Mouse (Mus musculus) 3T3-L1 (cell line): Measurements from ENCODE around the gene Pde4dip.
A peak's percentile ranks its signal among the peaks of the same experiment; 100 is the strongest.

Experiments used
- DNase-seq: peaks from one replicate; pipeline ENCODE4 v3.0.0-alpha.2; 2015; ENCODE audit warnings: low read depth, low spot score

Gene Pde4dip

DNA sequence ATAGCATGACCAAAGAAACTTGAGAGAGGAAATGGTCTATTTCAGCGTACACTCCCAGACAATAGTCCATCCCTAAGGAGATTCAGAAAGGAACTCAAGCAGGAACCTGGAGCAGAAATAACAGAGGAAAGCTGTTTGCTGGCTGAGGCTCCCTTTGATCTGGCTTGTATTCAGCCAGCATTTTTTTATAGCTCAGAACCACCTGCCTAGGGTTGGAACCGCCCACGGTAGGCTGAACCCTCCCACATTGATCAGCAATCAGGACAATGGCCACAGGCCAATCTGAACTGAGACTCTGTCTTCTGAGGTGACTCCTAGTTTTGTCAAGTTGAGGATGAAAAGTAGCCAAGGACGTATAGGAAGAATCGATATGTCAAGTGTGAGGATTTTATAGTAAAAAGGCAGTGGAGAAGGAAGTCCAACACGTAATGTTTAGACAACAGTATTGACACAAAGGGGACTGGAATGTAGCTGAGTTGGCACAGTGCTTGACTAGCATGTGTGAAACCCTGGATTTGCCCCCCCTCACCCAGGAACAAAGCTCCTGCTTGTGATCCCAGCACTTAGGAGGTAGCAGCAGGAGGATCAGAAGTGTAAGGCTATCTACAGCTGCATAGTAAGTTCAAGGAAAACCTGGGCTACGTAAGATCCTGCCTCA, 44.2 kb downstream of the Pde4dip start:
- DNase-seq, result no peak

DNA sequence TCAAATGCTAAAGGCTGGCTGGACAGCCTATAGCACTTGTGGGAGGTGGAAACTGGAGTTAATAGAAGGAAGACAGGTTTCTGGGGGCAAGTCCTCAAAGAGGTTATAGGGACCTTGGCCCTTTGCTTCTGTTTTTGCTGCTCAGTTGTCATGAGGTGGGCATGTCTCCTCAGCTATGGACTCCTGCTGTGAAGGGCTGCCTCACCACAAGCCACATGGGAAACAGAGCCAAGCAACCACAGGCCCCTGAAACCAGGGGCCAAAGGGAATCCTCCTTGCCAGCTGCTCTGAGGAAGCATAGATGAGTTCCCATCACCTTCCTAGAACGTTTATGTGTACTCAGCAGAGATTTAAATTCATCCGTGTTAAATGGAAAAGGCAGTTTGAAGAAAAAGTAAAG, 45.9 kb downstream of the Pde4dip start:
- DNase-seq, result no peak

DNA sequence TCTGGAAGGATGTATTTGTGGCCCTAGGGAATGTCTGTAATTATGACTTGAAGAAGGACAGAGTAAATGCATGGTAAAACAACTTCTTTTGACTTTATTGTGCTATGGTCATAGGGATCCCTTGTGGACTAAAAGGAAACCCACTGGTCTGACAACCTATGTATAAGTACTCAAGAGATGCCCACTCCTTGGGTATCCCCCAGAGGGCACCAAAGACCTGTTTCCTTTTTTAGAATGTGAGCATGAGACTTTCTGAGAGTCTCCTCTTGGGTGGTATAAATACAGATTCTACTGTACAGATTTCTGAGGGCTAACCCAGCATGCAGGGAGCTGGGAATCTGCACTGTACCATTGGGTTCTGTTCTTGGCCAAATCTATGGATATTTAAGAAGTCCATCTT, 48.1 kb downstream of the Pde4dip start:
- DNase-seq, result peak; percentile 53

DNA sequence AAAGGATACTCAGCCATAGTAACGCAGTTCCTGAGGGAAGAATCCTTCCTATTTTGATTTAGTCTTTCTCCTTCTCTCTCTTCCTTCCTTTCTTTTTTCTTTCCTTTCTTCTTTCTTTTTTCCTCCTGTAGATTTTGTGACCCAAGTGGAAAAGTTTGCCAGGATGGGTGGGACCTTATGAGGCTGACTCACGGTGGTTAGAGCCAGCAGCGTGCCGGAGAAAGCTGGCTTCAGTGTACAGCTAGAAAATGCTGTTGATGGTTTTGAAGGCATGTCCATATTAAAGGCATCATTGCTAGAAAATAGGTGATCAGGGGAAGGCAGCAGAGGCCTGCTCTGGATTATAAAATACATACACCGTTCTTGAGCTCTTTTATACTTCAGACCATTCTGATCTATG, 52.6 kb downstream of the Pde4dip start:
- peak; percentile 88 for DNase-seq

DNA sequence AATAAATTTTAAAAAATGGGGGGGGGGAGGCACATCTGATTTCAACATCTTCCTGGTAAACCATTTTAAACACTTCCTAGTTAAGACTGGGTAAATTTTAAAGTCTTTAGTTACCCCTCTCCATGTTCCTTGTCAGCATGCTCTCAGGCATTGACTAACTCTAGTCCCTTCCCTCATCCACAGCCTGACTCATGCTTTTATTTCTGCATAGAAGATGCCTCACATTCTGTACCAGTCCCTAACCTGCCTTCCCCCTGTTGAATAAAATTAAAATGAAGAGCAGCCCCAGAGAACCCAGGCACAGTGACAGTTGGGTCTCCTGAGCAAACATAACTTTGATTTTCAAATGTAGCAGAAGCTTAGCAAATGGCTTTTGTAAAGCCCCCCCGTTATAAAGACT, 53.9 kb downstream of the Pde4dip start:
- DNase-seq, result peak; percentile 55

DNA sequence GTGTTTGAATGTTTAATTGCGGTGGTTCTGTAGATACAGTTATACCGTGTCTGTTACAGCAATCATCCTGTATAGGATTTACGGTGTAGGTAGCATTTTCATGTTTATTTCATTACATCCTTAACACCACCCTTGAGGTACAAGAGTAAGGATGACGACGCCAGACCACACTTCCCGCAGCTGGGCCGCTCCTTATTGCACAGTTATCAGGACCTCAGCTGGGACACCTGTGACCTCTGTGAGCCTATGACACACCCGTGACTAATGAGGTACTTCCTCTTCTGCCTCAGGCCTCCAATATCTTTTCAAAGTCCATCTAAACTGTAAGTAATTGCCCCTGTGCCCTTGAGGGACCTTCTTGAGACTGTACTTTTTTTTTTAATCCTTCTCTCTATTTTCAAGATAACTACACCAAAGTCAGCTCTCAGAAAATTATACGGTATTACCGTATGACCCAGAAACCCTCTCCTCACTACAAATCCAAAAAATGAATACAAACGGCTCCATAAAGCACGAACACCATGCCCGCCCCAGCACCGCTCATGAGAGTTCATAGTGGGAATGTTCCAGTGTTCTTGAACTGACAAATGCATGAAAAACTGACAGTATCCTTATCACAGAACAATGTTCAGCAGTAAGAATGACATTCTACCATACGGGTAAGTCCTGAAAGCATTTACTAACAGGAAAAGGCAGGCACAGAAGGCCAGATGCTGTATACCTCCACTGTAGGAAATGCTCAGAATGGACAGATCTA, 56.8 kb downstream of the Pde4dip start:
- DNase-seq, result no peak

DNA sequence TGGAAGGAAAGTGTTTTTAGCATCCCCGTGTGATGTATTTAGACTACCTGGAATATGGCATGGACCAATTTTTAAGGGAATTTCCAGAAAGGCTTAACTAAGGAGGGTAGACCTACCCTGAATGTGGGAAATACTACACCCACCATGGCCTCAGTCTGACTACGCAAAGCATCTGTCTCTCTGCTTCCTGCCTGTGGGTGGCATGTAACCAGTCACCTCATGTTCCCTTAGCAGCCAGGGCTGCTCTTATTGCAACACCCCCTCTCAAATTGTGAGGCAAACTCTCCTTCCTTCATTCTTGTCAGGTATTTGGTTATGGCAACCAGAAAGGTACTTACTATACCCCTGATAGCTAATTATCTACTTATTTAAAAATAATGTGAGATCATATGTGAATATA, 57.9 kb downstream of the Pde4dip start:
- DNase-seq, result no peak

DNA sequence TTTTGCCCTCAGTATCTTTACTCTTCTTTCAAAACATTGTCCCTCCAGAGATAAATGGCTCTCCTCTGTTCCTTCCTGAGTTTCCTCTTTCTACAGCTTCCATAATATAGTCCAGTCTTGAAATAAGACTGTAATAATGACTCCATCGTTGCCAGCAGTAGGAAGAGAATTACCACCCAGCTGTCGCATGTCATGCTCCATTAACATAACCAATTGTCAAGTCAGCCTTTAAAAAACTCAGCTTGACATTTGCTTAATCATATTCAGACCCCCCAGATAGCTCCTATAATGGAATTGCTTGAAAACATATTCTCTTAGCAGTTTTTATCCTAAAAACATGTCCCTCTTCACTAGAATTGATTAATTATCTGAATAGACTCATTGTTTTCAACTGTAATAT, 58.4 kb downstream of the Pde4dip start:
- no peak for DNase-seq

DNA sequence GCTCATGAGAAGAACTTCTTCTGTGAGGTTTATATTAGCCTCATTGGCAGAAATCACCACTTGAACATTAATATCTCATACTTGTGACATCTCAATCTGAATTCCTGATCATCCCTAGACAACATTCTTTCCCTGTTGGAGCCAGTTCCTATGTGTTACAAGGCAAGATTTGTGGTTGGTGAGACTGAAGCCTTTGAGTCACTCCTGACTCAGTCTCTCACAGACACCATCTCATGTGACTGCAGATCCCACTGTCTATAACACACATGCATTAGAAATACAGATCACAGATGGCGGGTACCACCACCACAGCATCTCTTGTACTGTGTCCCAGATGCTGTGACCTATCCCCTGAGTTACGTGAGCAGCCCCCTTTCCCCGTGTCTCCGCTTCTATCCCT, 60.2 kb downstream of the Pde4dip start:
- peak; percentile 78 for DNase-seq

DNA sequence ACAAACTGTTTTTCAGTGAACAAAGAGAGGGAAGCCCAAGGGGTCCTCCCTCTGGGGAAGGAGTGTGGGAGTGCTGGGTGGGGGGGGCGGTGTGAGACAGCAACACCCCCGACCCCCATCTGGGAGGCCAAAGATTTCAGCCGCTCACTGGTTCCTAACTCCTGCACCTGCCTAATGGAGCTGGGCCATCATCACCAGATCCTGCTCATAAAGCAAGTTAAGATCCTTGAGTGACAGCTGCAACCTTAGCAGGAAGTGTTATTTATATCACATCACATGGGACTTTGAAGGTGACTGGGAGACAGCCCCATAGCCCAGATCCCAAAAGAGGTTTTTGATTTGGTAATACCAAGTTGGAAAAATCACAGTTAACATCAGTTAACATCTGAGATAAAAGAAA, 63.3 kb downstream of the Pde4dip start:
- DNase-seq, result no peak

DNA sequence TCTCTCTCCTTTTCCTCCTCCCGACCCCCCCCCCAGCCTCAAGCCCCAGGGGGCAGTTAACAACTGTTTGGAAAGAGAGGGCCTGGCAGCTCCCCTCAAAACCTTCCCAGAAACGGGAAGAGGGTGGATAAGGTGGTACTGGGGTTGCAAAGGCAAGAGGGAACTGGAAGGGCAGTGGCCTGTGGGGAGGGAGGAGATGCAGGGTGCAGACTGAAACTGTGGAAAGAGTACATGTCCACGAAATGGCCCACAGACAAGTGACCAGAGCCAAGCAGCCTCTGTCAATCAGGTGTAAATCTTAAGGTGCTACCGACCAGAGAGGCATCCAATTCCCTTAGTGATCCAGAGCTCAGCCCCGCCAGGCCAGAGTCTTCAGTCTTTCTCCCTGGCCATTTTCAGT, 63.8 kb downstream of the Pde4dip start:
- no peak for DNase-seq

DNA sequence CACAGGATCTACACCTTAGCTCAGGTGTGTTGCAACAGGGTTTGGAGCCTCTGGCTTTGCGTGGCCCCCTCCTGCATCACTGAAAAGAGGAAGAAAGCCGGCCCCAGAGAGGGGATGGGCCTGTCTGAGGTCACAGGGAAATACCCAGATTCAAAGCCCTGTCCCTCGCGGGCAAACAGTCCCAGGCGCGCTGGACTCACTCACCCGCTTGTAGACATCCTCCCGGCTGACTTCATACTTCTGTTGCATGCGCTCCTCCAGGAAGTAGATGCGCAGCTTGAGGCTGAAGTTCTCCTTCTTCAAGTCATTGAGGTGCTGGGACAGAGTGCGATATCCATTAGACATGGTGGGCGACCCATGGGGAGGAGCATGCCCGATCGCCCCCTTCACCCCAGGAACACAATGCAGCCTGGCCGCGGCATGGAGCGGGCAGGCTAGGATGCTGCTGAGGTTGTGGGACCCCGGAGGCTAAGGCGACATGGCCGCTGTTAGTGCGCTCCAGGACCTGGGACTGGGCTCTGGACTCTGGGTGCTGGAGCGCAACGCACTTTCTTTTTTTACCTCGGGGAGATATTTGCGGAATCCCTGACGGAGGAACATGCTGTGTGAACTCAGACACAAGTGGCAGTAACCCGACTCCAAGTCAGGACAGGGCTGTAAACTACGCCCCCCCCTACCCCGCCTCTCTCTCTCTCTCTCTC, 64.3 kb downstream of the Pde4dip start:
- no peak for DNase-seq

DNA sequence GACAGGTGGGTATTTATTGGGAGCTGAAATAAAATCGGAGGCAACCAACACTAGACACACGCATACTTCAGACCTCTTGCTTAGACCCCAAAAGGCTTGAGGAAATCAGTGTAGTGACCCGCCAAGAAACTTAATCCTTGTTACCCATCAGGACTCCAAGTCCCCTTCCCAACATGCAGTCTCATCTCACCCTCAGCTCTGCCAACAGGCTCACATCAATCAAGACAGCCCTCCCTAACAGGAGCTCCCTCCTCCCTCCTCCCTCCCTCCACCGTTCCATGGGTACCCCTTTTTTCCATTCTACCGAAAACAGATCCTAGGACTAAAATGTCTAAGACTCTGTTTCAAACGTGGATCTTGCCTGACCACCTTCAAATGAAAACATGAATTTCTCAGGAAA, 65.1 kb downstream of the Pde4dip start:
- DNase-seq, result no peak

DNA sequence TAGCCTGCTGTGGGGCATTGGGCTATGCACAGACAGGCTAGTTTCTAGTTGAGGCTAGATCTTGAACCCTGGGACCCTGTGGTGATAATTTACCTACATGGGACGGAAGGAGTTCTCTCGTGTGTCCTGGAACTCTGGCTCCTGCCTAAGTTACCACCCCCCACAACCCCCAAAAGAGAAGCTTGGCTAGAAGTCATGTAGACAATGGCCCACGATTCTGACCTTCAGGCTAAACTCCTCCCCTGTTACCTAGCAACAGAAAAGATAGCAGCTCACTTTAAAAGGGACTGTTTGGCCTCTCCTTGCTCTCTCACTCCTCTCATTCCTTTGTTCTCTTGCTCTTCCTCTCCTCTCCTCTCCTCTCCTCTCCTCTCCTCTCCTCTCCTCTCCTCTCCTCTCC, 69.5 kb downstream of the Pde4dip start:
- DNase-seq, result no peak

DNA sequence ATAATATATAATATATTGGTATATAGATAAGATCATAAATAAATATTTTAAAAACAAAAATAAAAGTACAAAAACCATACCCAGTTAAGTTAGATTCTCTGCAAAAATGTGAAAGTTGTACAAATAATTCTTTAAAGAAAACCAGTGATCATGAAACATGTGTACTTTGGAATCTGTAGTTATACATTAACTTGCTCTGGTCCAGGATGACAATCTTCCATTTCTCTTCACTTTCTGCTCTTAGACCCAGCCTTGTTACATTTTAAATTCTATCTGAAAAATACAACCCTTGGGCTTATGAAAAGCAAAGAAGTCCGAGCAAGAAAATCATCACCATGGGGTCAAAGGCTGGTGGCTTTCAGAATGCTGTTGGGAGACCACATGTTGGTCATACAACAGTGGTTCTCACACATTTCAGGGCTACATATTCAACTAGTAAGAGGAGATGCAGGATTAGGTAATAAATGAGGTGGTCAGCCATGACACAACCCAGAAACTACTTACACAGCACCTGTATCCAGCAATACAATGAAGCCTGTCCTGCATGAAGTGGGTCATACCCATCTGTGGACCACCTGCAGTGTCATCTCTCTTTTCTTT, 70.0 kb downstream of the Pde4dip start:
- no peak for DNase-seq

DNA sequence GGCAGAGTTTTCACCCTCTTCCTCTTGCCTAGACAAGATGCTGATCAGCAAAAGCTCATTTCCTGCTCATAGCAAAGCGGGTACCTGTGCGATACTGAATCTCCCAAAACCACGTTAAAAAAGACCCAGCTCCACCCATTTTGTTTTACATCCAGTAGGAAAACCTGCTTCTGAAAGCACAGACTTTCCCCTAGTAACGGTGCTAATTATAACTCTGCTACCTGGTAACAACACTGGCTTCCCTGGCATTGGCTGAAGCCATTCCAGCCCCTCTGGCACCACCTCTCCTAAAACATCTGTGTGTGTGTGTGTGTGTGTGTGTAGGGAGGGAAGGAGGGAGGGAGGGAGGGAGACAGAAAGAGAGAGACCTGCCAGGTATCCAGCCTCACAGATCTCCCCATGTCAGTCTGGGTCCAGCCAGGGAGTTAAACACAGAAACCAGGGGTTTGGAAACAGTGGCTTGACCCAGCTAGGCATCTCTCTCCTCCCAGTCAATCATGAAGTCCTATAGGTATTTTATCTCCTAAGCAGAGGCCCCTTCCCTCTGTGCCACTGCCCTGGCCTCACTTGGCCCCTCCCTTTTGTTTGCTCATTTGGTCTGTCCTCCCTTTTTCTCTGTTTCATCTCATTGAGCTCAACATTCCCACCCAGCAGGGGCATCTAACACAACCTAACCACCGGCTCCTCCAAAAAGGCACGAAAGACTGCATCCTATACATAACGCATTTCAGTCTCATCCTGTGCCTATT, 76.7 kb downstream of the Pde4dip start:
- DNase-seq, result no peak

DNA sequence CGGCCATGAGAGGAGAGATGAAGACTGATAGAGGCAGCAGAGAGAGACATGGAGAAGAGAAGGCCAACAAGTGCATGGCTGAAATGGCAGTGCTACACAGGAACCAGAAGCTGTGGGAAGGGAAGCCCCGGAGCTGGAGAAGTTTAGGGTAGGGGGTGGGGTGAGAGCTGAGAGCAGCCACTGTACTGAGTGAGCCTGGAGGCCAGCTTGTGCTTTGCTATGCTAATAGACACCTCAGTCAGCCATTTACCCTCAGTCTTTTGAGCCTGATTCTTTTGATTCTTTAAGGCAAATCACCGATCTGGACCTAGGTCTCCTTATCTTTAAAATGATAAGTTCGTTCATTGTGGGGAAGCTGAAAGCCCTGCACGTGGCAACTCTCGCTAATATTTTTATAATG, 77.3 kb downstream of the Pde4dip start:
- no peak for DNase-seq

DNA sequence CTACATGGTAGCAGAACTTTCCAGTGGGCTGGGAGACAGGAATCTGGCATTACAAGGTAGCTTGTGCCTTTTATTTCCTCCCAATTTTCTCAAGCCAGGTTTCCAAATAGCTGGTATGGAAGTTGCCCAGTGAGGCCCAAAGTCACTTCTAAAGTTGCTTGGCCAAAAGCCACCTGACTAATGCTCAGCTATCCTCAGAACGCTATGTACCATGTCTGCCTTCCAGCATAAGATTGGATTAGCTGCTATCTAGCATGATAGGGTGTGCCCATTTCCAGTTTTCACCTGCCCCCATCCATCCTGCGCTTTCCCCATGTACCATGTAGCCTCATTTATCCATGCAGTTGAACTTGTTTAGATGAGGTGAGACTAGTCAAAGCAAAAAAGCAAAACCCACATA, 78.2 kb downstream of the Pde4dip start:
- no peak for DNase-seq

DNA sequence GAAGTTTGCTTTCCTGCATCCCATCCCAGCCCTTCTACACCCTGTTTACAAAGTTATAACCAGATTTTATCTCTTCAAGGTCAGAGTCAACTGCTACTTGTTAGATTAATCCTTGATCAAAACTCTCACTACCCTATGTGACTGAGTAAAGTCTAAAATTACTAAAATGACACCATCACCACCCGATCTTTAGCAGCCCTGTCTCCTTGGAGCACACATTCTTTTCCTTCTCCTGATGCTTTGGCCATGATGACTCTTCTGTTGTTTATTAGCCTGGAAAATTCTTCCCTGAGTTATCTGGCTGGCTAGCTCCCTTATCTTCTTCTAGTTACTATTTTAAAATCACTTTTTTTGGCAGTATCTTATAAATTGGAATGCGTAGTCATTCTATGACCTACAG, 82.9 kb downstream of the Pde4dip start:
- no peak for DNase-seq

DNA sequence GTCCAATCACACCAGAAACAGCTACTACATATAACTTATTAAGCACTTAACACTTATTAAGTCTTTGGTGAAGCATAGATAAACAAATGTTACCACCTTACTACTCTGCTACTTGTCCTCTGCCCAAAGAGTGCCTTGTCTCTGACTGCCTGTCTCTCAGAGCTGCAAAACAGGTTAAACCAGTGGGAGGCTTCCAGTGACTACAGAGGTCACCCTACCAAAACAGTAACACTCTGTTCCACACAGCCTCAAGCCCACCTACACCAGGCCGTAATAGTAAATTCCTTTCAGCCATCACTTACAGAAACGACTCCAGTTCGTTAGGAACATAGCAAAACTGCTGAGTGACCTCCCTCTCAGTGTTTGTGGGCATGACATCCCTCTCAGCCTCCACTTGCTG, 84.8 kb downstream of the Pde4dip start:
- no peak for DNase-seq

DNA sequence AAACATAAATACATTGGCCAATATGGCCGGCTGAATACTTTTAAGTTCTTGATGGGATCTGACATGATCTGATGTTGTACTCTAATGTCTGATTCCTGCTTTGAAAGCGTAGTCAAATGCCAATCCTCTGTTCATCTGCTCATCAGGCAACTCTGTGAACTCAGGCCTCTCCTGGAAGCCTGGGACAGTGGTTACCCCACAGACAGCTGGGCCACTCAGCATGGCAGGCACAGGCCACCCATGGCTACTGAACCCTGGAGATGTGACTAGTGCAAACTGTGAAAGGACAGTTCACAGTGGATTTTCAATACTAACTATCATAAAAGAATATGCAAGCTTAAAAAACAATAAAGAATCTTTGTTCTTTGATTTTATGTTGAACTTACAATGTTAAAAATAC, 85.6 kb downstream of the Pde4dip start:
- DNase-seq, result no peak

DNA sequence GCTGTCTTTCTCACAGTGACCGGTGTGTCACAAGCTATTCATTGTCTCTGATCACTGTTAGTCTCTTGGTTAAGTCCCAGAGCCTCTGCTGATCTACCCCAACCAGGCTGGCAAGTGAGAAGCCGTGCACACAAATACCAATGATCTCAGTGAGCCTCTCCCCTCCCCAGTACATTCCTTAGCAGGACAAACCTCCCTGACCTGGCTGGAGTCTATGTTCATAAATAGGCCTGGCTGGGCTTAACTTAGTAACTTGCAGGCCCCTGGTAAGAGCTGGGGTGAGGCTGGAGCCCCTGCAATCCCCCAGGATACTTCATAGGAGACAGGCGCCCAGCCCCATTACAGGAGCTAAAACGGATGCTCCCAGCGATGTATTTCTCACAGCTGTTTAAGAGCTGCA, 86.2 kb downstream of the Pde4dip start:
- DNase-seq, result no peak
